Mouse (Mus musculus) forebrain, embryonic 14.5 days (tissue): ENCODE measurements around the gene Mapk8ip3. TPM values are rescaled to one million over a fixed set of nuclear protein-coding genes. Genes with fewer than 3 reads are reported as not detected.
"Not testable (repeated sequence)": the region's sequence is repeated elsewhere in the genome, so short reads cannot be mapped to it uniquely, and the experiment has no call there.

Experiments
- ATAC-seq: fragments of 200-750 bp; cut with Nextera tagmentation; 2 replicates; pipeline ENCODE4 v1.8.0; 2017; ENCODE audit warnings: mild to moderate bottlenecking, moderate library complexity
- DNase-seq: peaks from one replicate; pipeline ENCODE4 v3.0.0-alpha.2; 2015; ENCODE audit warnings: low spot score
- H3K27ac ChIP-seq: fragments of 300-500 bp; sonication (generic); 2 replicates; pipeline ENCODE4 v1.5.1; 2014; ENCODE audit warnings: low read depth, mild to moderate bottlenecking, control low read depth, low read length, moderate library complexity
- H3K27me3 ChIP-seq: fragments of 300-500 bp; sonication (generic); replicated peaks from 2 replicates; pipeline ENCODE4 v1.6.1; 2014; ENCODE audit warnings: low read length, control low read depth, mixed read lengths; ENCODE audit not compliant: control insufficient read depth, insufficient read depth
- H3K36me3 ChIP-seq: fragments of 300-500 bp; sonication (generic); 2 replicates; pipeline ENCODE4 v1.6.1; 2014; ENCODE audit warnings: low read length, control low read depth; ENCODE audit not compliant: control insufficient read depth, insufficient read depth
- H3K4me1 ChIP-seq: fragments of 300-500 bp; sonication (generic); 2 replicates; pipeline ENCODE4 v1.6.1; 2014; ENCODE audit warnings: antibody characterized with exemption, low read length, control low read depth; ENCODE audit not compliant: control insufficient read depth, insufficient read depth
- H3K4me2 ChIP-seq: fragments of 300-500 bp; sonication (generic); 2 replicates; pipeline ENCODE4 v1.6.1; 2014; ENCODE audit warnings: mild to moderate bottlenecking, control low read depth, low read length
- H3K4me3 ChIP-seq: fragments of 300-500 bp; sonication (generic); 2 replicates; pipeline ENCODE4 v1.5.1; 2014; ENCODE audit warnings: low read depth, low read length, control low read depth
- H3K9ac ChIP-seq: fragments of 300-500 bp; sonication (generic); 2 replicates; pipeline ENCODE4 v1.6.1; 2014; ENCODE audit warnings: mild to moderate bottlenecking, low read length, control low read depth, moderate library complexity
- H3K9me3 ChIP-seq: fragments of 300-500 bp; sonication (generic); replicated peaks from 2 replicates; pipeline ENCODE4 v1.6.1; 2016; ENCODE audit warnings: low read length, control low read depth, mixed read lengths; ENCODE audit not compliant: control insufficient read depth
- WGBS: fragments of 180-500 bp; shearing (Covaris S2); extraction: QIAGEN DNeasy Blood & Tissue Kit; methylation state at CpG from one replicate; pipeline ENCODE4 v1.1.7; 2014; 5-methylcytosine and 5-hydroxymethylcytosine counted together
- polyA plus RNA-seq: library from polyadenylated mRNA; unstranded; fragments of >200 nt; fragmentation: Nextera tagmentation; extraction: Ambion mirVana; gene quantifications from 2 replicates; pipeline ENCODE4 v1.2.1, GENCODE M21; 2014

The Mapk8ip3 gene
- polyA plus RNA-seq, 1 experiment from 2014 or later = 49.9 TPM

DNA sequence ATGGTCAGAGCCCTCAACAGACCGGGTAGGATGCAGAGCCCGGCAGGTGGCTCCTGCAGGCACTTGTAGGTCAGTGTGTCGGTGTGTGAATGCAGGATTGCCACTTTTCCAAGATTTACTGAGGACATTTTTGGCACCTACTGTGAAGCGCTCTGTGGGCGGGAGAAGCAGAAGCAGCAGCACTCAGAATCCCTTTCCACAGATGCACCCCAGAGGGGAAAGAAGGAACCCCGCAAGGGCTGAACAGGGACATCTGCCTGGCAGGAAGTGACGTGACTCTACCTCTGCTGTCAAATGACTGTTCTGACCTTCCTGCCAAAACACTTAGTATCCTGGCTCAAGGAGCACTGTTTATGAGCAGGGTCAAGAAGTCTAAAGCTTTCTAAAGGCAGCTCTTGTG, 6.3 kb upstream of the Mapk8ip3 start:
- no peak overlapping the region for H3K4me3 ChIP-seq
- H3K4me2 ChIP-seq = no peak overlapping the region
- WGBS = 91% methylated on average over 7 of the region's 7 CpGs
- H3K4me1 ChIP-seq = no peaks in the 10 kb centered on the region
- H3K9me3 ChIP-seq = no peaks in the 10 kb centered on the region
- H3K27me3 ChIP-seq = no peaks in the 10 kb centered on the region
- H3K27ac ChIP-seq = no peak overlapping the region
- H3K9ac ChIP-seq = no peak overlapping the region
- DNase-seq = no peak
- H3K36me3 ChIP-seq = peaks cover 55% of the 10 kb centered on the region
- no peak for ATAC-seq

DNA sequence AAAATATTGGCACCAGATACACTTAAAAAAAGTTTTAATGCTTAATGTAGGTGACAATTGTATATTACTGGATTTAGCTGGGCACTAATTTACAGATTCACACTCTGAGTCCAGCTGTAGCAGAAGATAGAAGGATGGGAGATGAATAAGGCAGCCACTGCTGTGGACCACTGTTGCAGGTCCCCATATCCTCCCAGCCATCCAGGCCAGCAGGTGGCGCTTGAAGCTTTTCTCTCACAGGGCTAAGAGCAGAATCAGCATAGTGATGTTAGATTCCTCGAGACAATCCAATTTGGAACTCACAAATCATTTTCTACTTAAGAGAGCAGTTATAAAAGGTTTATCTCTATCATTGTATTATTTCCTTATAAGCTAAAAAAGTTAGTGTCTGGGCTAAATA, 5.7 kb upstream of the Mapk8ip3 start:
- H3K9me3 ChIP-seq, H3K4me1 ChIP-seq, H3K4me2 ChIP-seq, H3K27me3 ChIP-seq, H3K9ac ChIP-seq, H3K4me3 ChIP-seq, H3K27ac ChIP-seq: not testable (repeated sequence)
- peak; percentile 68; the same call in 1 of the 2 replicates for ATAC-seq
- peak; percentile 26 for DNase-seq
- peaks cover 50% of the 10 kb centered on the region for H3K36me3 ChIP-seq
- 17% methylated on average over 2 of the region's 2 CpGs for WGBS

DNA sequence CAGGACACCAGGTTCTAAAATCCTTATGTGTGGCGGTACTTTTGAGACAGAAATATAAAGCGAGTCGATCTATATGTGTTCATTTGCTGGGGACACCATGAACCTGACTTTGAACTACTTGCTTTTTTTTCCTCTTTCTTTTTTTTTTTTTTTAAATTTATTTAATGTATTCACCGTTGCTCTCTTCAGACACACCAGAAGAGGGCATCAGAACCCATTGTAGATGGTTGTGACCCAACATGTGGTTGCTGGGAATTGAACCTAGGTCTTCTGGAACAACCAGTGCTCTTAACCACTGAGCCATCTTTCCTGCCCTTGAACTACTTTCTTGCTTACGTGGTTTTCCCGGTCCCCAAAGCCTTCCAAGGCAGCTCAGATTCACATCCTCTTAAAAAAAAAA, 489 bp upstream of the Mapk8ip3 start:
- Histone ChIP-seq H3K9ac (peak overlapping the region; percentile 94), H3K4me3 (peak overlapping the region; percentile 93), H3K27me3 (no peaks in the 10 kb centered on the region), H3K9me3 (no peaks in the 10 kb centered on the region), H3K27ac (peak overlapping the region; percentile 80), H3K4me2 (peak overlapping the region; percentile 86), H3K36me3 (0 out of 2 replicates have a peak, but pooled peaks cover 11% of the 10 kb centered on the region), H3K4me1 (peaks cover 17% of the 10 kb centered on the region)
- ATAC-seq (no peak), DNase-seq (no peak)
- 45% methylated on average over 6 of the region's 6 CpGs for WGBS

DNA sequence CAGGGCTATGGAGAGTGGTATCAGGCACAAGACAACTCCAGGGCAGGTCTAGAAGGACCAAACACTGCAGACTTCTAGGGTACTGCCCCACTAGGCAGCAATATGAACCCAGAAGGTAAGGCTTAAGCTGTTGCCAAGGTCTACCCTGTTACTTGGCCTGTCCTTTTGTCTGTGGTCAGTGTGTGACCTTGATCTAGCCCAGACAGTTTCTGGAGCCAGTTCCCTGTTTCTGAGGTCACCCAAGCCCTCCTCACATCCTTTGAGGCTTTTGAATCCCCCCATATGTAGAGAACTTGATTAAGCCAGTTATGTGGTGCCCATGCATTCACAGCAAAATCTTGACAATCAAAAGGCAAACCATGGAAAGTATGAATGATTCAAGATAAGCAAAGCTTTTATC, 1.1 kb downstream of the Mapk8ip3 start:
- Histone ChIP-seq H3K27me3 (no peaks in the 10 kb centered on the region), H3K4me3 (peak overlapping the region; percentile 93), H3K4me1 (peaks cover 17% of the 10 kb centered on the region), H3K27ac (no peak overlapping the region), H3K9me3 (no peaks in the 10 kb centered on the region), H3K36me3 (0 out of 2 replicates have a peak, but pooled peaks cover 4% of the 10 kb centered on the region), H3K4me2 (peak overlapping the region; percentile 86), H3K9ac (peak overlapping the region; percentile 94)
- DNase-seq = no peak
- ATAC-seq = no peak

DNA sequence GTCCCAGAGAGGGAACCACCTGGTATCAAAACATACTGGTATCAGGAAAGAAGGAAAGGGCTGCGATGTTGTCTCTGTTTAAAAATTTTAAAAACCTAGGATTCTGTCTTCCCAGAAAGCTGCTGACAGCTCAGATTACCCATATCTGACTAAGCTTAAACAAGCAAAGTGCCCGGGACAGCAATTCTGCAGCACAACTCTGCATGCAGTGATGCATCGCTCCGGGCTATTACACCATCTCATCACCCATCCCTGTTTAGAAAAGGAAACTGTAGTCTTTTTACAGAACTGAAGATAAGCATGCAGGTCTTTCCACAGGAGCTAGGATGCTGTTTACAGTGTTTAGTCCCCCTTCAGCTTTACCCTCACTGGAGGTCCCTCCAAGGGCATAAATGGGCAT, 1.9 kb downstream of the Mapk8ip3 start:
- peaks cover 17% of the 10 kb centered on the region for H3K4me1 ChIP-seq
- no peak for DNase-seq
- H3K9me3 ChIP-seq = no peaks in the 10 kb centered on the region
- H3K4me3 ChIP-seq = no peak overlapping the region
- H3K36me3 ChIP-seq = 0 out of 2 replicates have a peak, but pooled peaks cover 4% of the 10 kb centered on the region
- H3K4me2 ChIP-seq = peak overlapping the region; percentile 86
- 97% methylated on average over 4 of the region's 4 CpGs for WGBS
- no peak overlapping the region for H3K27ac ChIP-seq
- peak overlapping the region; percentile 94 for H3K9ac ChIP-seq
- ATAC-seq = no peak
- no peaks in the 10 kb centered on the region for H3K27me3 ChIP-seq

DNA sequence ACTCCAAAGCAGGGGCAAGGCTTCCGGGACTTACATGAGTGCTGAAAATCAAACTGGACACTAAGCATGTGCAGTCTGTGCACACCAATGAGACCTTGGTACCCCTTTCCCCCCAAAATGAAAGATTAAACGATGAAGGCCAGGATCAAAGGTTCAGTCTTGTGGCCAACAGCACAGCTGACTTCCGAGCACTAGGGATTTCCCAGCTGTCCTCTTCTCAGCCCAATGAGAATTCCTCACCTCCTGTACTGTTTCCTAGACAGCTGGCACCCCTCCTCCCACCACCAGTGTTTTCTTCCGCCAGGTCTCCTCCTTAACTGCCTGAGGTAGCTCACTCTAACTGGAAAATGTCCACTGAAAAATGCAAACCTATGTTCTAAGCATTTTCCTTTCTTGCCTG, 3.6 kb downstream of the Mapk8ip3 start:
- Histone ChIP-seq H3K27ac (no peak overlapping the region), H3K4me1 (peaks cover 17% of the 10 kb centered on the region), H3K36me3 (0 out of 2 replicates have a peak, but pooled peaks cover 7% of the 10 kb centered on the region), H3K4me3 (no peak overlapping the region), H3K9me3 (no peaks in the 10 kb centered on the region), H3K27me3 (no peaks in the 10 kb centered on the region), H3K4me2 (no peak overlapping the region), H3K9ac (no peak overlapping the region)
- ATAC-seq (no peak), DNase-seq (no peak)
- WGBS = 83% methylated on average over 4 of the region's 4 CpGs

DNA sequence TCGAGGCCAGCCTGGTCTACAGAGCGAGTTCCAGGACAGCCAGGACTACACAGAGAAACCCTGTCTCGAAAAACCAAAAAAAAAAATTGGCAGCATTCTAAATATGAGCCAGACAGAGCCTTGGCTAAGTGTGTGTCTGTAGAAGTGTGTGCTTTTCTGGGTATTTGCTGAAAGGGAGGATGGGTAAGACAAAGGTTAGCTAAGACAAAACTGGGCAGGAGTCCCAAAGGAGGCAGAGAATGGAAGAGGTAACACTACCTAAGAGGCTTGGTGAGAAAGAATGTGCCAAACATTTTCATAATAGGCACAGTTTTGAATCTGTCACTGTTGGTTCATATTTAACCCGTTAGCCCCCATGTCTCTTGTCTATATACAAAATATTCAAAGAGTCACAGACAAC, 4.3 kb downstream of the Mapk8ip3 start:
- H3K27me3 ChIP-seq = no peaks in the 10 kb centered on the region
- H3K36me3 ChIP-seq = peaks cover 12% of the 10 kb centered on the region
- H3K27ac ChIP-seq = no peak overlapping the region
- peaks cover 17% of the 10 kb centered on the region for H3K4me1 ChIP-seq
- no peak overlapping the region for H3K4me2 ChIP-seq
- DNase-seq (no peak), ATAC-seq (no peak)
- WGBS = 96% methylated on average over 4 of the region's 4 CpGs
- no peak overlapping the region for H3K9ac ChIP-seq
- H3K9me3 ChIP-seq = no peaks in the 10 kb centered on the region
- no peak overlapping the region for H3K4me3 ChIP-seq

DNA sequence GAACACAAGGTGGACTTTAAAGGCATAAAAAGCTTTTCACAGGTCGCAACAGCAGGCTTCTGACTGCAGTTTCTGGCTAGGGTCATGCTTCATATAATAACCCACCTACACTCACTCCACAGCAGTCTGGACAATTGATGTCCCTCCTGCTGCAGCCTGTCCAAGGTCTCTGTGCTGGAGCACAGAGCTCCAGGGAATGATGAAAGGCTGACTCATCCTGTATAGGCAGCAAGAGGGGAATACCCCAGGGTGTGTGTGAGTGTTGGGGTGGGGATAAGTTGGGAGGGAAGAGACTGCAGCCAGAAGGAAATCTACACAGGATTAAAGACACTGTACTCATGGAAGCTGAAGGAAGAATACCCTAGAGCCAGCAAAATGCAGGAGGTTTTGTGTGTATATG, 7.3 kb downstream of the Mapk8ip3 start:
- ATAC-seq (no peak), DNase-seq (no peak)
- Histone ChIP-seq H3K4me3 (no peak overlapping the region), H3K9me3 (no peaks in the 10 kb centered on the region), H3K4me2 (no peak overlapping the region), H3K36me3 (peaks cover 39% of the 10 kb centered on the region), H3K9ac (no peak overlapping the region), H3K4me1 (peaks cover 2% of the 10 kb centered on the region), H3K27ac (no peak overlapping the region), H3K27me3 (no peaks in the 10 kb centered on the region)
- WGBS = 87% methylated on average over 1 of the region's 1 CpGs

DNA sequence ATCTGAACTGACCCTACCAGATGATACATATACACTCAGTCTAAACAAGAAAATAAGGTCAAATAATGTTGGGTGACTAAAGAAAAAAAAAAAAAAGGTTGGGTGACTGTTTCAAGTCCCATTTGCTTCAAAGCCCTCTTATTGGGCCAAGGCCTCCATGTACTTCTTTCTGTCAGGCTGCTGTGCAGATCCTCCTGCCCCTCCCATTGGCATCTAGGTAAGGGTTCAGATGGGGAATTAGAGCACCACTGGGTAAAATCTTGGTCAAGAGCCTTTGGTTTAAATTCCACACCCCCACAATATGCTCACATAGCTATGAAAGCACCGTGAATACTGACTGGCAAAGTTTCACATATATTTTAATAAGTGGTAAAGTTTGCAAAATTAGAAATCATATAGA, 13.5 kb downstream of the Mapk8ip3 start:
- H3K4me1 ChIP-seq = no peaks in the 10 kb centered on the region
- no peak for ATAC-seq
- no peak overlapping the region for H3K27ac ChIP-seq
- 93% methylated on average over 1 of the region's 1 CpGs for WGBS
- no peak for DNase-seq
- peaks cover 92% of the 10 kb centered on the region for H3K36me3 ChIP-seq
- H3K4me2 ChIP-seq = no peak overlapping the region
- H3K9ac ChIP-seq = no peak overlapping the region
- H3K9me3 ChIP-seq = no peaks in the 10 kb centered on the region
- H3K4me3 ChIP-seq = no peak overlapping the region
- H3K27me3 ChIP-seq = no peaks in the 10 kb centered on the region
